Mouse (Mus musculus): Measurements from ENCODE around the gene 2310011J03Rik.

DNA sequence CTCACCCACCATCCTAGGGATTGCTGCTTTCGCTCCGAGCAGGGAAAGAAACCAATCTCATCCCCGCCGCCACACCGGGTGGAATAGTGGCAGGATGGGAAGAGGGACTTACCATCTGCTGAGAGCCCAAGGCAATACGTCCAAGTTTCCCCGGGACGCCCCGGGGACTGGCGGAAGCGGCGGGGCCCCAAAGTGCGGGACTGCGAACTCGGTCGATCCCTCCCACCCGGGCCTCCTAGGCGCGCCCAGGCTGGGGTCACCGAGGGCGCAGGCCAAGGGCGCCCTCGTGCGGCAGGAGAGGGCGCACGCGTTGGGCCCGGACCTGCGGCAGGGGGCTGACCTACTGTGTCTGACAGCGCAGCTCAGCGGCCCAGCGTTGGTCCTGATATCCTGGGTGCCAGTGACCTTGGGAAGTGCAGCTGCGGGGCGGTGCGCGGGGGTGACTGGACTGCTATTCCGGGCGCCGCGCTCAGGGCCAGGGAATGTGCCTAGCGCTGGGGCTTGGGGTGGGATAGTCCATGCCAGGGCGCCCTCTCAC is 28.0 kb upstream of the 2310011J03Rik start, which contains the start of gene Adamtsl5:
- TF ChIP-seq CTCF (IDR thresholded peaks at IDR 0.05; ENCODE audit: control insufficient read depth, insufficient read depth, low read length): peak; percentile 78
- TF ChIP-seq POLR2A (IDR thresholded peaks at IDR 0.05; ENCODE audit: borderline replicate concordance, control insufficient read depth, low read depth, low read length): no peak

Measured in bone marrow, adult 2 months (tissue).